Mouse (Mus musculus) thymus, adult 2 months (tissue): ENCODE measurements around the gene Fcho2.

Source experiments
- CTCF ChIP-seq: fragments of 200-500 bp; IDR thresholded peaks from 2 replicates; pipeline ENCODE4 v1.5.1; 2012; ENCODE audit warnings: mild to moderate bottlenecking, control low read depth, low read length, moderate library complexity, borderline replicate concordance; ENCODE audit not compliant: control insufficient read depth, poor library complexity, insufficient read depth; ENCODE audit errors: extremely low read depth
- POLR2A ChIP-seq: fragments of 200-500 bp; IDR thresholded peaks from 2 replicates; pipeline ENCODE4 v1.6.1; 2012; ENCODE audit warnings: mild to moderate bottlenecking, low read length, control low read depth, moderate library complexity; ENCODE audit not compliant: control insufficient read depth, poor library complexity, insufficient read depth; ENCODE audit errors: extremely low read depth

DNA sequence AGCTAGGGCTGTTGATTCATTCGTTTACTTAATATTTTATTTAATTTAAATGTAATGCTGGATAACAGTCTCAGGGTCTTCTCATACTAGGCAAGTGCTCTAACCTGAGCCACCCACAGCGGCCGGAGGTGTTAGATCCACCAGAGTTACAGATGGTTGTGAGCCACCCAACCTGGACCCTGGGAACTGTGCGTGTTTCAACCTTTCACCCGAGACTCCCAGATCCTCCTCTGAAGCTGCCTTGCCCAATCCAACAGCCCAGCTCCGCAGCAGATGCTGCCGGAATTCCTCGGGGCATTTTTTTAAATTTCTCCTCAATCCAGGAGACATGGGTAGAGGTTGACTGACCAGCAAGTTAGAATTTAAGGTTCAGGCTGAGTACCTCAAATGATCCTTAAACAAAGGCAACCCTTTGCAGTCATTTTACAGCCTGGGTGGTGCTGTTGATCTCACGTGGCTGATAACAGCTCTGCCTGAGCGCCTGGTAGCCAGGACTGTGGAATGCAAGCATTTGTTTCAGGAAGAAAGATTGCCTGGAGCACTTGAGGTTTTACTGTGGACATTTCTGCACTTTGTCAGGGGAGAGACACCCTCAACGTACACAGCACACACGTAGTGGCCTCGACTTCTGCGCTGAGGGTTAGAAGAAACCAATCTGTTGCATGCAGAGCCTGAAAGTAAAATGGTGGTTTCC is 116.1 kb downstream of the Fcho2 start:
- TF ChIP-seq CTCF (no peak), POLR2A (no peak)
